Mouse (Mus musculus): ENCODE data around the gene Igf2bp3.

The Igf2bp3 gene

DNA sequence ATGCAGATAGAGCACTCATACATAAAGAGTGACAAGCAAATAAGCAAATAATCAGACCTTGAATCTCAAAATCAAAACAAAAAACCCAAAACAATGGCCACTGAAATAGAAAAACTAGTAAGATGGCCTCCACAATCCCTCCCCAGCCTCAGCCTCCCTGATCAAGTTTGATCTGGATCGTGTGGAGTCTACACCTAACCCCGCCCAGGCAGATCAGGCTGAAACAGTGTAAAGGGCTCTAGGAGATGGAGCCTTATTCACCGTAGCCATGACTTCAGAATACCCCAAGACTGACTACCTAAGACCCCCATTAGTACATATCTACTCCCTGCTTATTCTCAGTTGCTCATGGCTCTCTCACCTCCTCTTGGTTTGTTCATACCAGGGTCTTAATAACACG, 41.1 kb downstream of the Igf2bp3 start:
- no peak for DNase-seq (ENCODE audit: low read depth, low spot score)

DNA sequence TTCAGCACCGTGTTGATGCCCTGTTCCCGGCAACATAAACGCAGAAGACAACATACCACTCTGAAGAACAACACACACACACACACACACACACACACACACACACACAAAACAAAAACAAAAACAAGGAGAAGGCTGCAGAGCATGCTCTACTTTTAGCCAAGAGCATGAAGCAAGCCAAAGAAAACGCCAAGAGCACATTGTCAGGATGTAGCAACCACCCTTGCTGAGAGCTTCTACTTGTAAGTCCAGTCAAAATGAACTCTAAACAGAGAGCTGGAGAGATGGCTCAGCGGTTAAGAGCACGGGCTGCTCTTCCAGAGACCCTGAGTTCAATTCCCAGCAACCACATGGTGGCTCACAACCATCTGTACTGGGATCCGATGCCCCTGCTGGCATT, 41.5 kb downstream of the Igf2bp3 start:
- DNase-seq (ENCODE audit: low read depth, low spot score): no peak

DNA sequence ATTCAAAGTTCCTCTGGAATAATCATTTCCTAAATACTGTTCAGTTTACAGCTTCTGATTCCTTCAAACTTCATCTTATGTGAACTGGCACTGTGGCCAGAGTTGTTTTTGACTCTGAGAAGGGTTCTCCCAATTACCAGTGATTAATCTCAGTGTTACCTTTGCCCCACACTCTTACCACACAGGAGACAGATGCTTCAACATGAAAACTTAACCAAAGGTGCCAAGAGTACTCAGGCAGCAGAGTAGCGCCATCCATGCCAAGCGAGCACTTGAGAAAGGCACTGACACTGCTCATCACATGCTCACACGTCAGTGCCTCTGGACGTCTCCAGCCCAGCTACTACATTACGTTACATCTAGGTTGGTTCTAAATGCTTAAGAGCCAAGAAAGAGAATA, 43.5 kb downstream of the Igf2bp3 start:
- no peak for DNase-seq (ENCODE audit: low read depth, low spot score)

DNA sequence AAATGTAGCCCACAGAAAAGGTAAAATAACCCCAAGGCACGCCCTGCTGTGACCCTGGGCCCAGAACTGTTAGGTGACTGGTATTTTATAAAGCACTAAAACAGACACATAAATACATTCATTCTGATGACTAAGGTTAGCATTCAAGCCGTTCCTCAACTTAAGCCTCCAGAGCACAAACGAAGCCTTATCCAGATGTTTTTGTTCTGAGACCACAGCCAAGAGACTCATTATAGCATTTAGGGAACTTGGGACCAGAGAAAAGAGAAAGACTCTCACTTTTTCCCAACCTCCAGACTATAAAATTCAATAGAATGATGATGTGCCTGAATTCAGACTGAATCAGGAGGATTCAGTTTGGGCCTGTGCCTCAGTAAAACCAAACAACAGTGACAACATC, 46.1 kb downstream of the Igf2bp3 start:
- DNase-seq (ENCODE audit: low read depth, low spot score): no peak

DNA sequence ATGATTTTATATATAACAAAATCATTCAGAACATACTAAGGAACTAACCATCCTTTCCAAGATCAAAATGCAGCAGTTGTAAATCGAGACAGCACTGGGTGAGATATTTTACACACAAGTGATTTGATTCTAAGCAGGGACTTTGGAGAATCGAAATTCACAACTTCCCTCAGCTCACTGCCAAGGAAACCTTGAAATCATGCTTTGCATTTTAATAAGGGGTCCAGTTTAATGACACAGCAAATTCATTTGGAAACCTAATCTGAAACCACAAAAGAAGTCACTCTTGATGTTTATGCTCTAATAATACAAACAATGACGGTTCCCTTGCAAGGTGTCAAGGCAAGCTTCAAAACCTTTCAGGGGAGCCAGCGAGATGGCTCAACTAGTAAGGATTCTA, 47.4 kb downstream of the Igf2bp3 start:
- DNase-seq (ENCODE audit: low read depth, low spot score): no peak

DNA sequence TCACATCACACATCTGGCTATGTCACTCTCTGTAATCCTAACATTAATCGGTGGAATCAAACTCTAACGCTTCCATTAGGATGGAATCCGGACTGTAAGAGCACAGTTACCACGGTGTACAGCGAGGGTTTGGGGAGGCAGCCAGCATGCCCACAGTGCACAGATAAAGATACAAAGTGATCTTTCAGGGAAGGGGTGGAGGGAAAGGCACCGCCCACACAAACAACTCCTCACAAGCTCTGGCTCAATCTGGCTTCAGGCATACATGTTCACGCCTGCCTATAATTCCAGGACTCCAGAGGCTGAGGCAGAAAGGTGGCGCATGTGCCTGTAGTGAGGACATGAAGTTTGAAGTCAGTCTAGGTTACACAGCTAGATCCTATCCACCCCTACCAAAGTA, 48.4 kb downstream of the Igf2bp3 start:
- DNase-seq (ENCODE audit: low read depth, low spot score): no peak

DNA sequence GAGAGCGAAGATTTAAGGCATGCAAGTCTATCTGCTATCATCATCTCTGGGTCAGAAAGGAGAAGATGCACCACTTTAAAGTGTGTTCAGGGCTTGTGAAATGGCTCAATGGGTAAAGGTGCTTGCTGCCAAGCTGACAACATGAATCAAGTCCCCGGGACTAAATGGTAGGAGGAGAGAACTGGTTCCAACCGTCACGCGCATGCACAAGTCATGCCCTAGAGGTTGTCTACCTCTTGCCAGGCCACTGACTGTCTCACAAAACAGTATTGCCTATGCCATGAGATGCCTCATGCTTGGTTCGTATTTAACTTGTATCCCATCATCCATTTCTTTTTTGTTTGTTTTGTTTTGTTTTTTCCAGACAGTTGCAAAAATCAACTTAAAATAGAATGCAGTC, 48.9 kb downstream of the Igf2bp3 start:
- no peak for DNase-seq (ENCODE audit: low read depth, low spot score)

DNA sequence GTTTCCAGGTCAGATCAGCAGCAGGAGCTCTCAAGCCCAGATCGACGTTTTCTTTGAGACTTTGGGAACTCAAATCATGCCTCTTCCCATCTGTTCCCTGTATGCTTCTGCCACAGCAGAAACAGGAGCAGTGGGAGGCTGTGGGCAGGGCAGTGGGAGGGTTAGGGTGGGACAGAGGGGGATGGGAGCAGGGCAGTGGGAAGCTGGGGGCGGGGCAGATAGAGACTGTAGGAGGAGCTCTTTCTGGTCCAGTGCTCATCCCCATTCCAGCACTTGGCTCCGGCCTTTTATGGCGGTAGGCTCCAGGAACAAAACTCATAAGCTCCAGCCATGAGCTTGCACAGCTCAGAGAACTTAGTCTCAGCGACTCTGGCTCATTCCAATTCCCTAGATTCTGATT, 49.7 kb downstream of the Igf2bp3 start:
- no peak for DNase-seq (ENCODE audit: low read depth, low spot score)

DNA sequence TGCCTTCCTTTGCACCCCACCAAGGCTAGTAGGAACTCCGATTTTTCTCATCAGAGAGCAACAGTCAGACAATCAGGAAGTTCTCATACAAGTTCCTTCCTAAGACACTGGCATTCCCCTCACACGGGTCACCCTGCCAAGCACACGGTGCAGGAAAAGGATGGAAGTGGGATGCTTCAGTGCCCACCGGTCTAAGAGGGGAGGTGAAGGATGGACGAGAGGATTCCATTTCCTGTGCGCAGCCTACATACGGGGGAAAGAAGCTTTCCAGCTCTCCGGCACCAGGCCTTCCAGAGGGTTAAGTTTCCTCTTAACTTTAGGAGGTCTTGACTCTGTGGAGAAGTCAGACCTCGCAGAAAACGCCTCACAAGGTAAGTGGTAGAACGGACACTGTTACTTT, 50.1 kb downstream of the Igf2bp3 start:
- DNase-seq (ENCODE audit: low read depth, low spot score): no peak

DNA sequence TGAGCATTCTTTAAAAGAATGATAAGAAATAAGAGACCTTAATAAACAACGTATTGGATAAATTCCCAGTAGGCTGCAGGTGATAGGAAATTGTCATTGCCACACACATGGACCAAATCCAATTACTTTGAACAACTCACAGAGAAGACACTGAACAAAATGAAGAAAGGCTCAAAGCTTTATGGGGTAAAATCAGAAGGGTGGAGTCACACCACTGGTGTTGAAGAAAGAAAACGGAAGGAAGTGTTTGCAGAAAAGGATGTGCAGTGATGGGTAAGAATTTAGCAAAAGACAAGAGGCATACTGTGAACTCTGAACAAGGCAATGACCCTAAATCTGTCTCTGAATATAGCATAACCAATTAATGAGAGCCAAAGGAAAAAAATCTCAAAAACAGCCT, 54.8 kb downstream of the Igf2bp3 start:
- no peak for DNase-seq (ENCODE audit: low read depth, low spot score)

DNA sequence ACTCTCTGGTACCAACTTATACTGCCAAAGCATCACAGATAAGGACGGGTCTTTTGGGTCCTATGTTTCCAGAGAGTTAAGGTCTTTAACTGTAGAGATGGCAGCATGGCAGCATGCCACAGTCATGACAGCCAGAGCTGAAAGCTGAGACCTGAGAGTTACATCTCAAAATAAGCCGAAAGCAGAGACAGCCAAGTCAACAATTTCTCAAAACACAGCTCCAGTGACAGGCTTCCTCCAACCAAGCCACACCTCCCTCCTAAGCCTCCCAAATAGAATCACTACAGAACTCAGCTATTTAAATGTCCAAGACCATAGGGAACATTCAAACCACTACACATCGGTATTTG, 58.0 kb downstream of the Igf2bp3 start:
- no peak for DNase-seq (ENCODE audit: low read depth, low spot score)

DNA sequence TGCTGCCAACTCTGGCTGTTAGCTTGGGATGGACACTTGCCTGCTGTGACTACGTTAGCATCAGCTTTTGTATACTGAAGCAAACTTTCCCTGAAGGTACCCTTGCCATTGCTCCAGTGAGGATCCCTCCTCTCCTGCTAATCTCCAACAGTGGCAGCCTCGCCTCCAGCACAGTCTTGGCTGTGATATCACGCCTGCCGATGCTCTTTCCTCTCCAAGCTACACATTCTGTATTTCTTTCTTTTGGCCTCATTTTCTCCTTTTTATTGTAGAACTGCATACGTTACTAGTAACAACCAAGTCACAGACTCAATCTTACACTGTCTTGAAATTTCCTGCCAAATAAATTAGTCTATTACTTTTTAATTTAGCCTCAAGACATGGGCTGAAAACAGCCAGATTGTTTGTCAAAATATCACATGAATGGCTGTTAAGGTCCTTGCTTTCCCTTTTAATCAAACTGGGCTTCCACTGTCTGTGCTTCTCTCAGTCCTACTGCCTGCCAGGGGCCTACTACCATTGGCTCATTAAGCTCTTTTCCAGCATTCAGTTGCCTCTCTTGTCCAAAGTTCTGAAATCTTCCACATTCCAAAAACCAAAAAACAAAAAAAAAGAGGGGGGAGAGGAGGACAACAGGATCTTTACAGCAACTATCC, 58.5 kb downstream of the Igf2bp3 start:
- no peak for DNase-seq (ENCODE audit: low read depth, low spot score)

DNA sequence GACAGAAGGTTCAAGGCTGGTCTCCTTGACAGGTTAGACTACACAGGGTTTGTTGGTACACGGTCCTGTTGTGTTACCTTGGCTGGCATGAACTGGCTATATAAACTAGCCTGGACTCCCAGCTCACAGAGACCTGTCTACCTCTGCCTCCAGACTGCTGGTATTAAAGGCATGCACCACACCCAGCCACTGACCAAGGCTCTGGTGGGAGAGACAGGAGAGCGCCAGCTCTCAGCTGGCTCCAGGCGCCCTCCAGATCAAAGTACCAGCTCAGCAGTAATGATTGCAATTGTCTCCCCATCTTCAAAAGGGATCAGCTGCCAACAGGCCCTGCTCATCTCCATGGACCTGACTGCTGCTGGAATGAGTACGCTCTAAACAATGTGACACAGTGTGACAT, 63.3 kb downstream of the Igf2bp3 start:
- DNase-seq (ENCODE audit: low read depth, low spot score): no peak

DNA sequence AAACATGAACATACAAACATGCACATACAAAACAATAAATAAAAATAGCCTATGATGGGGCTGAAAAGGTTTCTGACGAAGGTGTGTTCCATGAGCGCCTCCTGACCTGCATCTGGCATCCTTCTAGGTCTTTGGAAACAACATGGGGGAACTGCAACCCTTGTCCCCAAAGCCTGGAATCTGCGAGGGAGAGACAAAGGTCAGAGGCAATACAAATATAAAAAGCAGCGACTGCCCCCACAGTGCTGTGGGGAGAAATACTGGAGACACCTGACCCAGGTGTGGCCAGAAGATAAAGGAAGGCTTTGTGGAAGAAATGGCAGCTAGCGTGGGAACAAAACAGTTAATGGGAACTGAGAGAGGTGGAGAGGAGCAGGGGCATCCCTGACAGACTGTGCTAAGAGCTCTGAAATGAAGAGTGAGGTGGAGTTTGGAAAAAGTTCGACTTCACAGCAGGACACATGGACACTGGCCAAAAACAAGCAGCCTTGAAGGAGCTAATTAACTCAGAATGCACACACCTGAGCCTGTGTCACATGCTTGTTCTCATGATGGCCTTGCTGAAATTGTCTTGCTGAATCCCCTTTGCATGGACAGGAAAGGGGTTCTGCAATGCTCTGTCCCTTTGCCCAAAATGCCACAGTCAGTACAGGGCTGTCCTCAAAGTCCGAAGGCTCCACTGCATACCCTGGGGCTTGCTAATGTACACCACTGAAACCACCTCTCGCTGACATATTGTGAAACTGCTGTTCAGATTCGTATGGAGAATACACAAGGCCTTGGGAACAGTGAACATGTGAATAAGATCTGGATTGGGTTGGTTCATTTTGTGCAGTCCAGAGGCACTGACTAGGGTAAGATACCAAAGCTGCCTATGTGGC, 64.2 kb downstream of the Igf2bp3 start:
- DNase-seq (ENCODE audit: low read depth, low spot score): no peak

DNA sequence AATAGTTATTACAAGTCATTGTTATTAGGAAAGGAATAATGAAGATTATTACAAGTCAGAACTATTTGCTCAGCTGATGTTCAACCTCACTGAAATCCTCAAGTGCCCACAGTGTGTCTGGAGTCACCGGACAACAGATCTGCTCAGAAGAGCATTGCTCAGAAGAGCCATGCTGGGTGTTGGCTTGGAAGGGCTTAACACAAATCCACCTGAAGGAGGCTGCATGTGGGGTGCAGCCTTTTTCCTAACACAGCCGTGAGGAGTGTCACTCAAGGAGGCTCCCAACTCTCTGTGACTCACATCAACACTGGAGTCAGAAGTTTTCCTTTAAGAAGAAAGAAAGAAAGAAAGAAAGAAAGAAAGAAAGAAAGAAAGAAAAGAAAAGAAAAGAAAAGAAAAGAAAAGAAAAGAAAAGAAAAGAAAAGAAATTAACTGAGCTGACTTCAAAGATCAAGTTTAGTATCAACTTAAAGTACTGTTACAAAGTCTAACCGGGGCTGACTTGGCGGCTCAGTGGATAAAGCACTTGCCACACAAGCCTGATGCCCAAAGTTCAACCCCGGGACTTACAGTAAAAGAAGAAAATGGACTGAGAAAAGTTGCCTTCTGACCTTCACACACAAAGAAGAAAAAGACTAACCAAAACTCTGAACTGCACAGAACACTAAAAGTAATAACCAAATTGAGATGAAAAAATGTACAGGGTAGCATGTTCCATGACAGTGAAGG, 65.4 kb downstream of the Igf2bp3 start:
- DNase-seq (ENCODE audit: low read depth, low spot score): no peak

DNA sequence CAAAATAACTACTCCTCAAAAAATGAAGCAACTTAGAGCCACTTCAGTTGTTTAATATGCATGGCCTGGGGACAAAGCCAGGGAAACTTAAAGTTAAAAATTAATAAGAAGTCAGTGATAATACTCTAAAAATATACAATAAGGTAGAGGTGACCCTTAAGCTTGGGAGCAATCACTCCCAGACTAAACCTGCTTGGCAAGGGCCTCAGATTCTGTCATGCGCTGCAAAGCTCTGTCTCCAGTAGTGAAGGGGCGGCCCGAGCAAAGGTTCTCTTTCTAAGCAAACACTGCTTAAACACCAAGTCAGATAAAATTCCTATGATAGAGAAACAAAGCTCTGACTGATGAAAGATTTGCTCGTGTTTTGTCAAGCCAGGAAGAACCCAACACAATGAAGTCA, 66.0 kb downstream of the Igf2bp3 start:
- no peak for DNase-seq (ENCODE audit: low read depth, low spot score)

DNA sequence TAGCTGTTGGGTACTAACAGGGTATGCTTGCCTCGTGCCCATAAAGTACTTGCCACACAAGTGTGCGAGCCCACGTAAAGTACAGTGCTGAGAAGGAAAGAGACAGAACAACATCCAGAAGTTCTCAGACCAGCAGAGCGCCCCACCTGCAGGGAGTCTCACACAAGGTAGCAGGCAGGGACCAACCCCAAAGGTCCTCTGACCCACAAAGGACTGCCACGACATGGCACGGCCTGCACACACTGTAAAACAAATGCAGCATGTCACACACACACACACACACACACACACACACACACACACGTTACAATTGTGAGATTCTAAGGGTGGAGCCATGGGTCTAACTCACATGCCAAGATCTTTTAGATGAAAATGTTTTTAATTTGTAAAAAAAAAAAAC, 66.4 kb downstream of the Igf2bp3 start:
- DNase-seq (ENCODE audit: low read depth, low spot score): no peak

DNA sequence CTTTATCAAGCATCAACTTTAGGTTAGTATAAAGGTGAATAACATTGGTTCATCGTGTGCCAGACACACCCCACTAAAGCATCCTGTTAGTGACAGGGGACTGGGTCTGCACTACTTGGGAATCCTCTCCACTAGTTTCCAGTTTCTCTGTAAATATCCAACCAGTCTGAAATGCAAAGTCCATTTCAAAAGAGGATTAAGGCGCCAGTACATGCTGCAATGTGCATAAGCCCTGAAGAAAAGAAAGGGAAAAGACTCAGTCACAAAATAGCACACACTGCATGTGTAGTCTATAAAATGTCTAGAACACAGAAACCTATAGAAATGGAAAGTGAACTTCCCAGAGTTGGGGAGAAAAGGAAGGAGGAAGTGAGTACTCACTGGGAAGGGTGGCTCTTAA, 68.3 kb downstream of the Igf2bp3 start:
- DNase-seq (ENCODE audit: low read depth, low spot score): no peak

DNA sequence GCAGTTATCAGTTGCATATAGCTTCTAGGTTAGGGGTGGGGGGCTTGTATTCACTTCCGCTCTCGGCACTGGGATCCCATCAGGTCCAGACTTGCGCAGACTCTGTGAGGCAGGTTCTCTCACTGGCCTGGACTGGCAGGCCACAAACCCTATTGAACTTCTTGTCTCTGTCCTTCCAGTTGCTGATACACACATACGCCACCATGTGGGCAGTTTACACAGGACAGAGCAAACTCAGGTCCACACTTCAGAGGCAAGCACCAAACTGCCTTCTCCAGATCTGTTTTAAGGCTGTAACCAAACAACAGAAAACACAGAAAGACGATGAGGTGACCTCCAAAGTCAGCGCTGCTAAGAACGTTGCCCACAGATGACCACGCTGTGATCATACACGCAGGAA, 72.3 kb downstream of the Igf2bp3 start:
- no peak for DNase-seq (ENCODE audit: low read depth, low spot score)

DNA sequence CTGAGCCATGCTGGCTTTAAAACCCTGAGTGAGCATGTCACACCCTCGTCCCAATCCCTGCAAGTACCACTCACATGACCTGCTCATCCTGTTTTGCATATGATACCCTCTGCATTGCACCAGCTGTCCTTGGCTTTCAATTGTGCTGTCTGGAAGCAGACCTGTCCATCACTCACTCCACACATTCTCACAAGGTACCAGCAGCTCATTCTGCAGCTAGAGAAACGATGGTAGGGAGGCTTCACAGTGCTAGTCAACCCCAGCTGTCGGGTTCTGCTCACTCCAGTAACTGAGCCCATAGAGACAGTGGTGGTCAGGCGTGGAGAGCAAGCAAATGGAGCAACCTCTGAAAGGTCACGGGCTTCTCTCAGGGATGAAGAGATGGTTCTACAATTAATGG, 73.6 kb downstream of the Igf2bp3 start:
- DNase-seq (ENCODE audit: low read depth, low spot score): no peak

DNA sequence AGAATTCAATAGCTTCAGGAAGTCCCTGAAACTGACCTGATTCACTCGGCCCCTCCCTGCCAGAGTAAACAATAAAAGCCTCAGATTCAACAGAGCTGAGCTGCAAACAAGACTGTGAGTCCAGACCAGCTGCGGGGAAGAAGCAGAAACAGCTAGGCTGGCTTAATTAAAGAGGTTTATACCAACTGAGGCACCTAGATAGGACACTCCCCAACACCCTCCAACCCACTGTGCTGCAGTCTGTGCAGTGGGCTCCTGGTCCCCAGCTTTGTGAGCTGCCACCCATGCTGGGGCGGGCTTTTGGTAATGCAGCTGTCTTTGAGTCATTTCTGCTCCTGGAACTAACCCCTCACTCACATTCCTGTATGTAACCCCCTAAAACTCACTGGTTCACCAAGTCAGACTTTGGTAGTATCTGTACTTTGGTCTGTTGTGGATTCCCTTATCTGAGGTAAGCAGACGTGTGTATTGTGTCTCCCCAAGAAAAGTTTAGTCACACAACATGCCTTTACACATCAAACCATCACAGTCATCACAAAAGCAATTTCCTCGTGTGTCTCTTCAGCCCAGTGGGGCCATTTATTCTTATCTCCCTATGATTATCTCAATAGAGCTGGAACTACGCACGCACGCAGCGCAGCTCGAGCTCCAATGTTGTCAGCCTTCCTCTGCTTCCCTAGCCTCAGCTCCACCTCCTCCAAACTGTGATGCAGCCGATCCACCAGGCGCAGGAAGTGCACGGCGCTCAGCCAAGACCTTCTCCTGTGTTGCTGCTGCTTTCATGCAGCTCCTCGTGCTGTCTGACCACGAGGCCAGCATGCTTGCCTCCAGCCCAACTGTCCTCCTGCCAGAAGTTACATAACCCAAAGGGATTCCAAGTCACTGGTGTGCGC, 76.4 kb downstream of the Igf2bp3 start:
- no peak for DNase-seq (ENCODE audit: low read depth, low spot score)

DNA sequence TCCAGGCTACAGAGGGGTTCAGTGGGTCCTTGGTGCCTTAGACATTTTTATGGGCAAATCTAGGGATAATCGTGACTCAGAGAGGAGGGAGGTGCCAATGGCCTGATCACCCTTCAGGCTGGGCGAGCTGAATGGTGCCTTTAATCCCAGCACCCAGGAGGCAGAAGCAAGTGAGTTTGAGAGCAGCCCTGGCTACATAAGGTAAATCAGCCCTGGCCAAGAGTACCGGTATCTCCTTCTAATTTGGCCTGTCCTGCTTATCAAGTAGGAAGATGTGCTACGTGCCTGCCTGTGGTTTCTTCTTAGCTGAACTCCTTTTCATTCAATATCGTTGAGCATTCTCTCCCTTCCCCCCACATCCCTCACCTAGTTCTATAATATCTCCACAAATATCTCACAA, 78.0 kb downstream of the Igf2bp3 start:
- DNase-seq (ENCODE audit: low read depth, low spot score): no peak

All from retina, postnatal 7 days (tissue).